Mouse (Mus musculus) lung, postnatal 10 days (tissue): Measurements from ENCODE around the gene Igsf3.

ENCODE experiments used
- DNase-seq: peaks from one replicate; pipeline ENCODE4 v3.0.0; 2021

The Igsf3 gene

DNA sequence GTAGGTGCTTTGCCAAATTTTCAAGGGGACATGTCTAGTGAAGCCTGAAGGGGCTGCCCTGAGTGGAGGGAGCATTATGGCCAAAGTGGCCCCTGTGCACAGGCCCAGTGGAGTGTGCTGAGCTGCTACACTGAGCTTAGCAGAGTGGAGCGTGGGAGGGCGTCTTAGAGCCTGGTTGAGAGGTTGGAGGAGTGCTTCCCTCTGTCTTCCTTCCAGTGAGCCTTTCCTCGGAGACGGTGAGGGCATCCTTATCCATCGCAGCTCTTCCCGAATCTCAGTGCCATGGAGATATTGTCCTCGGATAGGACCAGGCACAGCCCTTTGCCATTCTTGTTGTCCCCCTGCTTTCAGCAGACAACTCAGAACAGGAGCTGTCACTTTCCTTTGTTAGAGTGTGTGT lies 84.2 kb downstream of the Igsf3 start:
- no peak for DNase-seq

DNA sequence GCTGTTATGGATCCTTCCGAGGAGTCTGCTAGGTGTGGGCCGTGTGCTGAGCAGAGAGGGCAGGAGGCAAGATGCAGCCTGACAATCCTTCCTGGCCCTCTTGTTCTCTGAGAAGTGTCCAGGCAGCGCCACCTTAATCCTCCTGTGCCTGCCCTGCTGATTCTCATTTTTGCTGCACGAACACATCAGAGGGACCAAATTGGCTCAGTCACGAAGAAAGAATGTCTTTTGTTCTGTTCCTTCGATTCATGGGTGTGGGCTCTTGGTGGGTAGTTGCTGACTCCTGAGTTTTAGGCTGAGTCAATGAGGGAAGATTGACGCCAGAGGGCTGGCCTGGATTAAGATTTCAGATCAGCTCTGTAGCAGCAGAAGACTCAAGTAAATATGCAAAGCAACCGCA lies 84.9 kb downstream of the Igsf3 start:
- DNase-seq, result no peak

DNA sequence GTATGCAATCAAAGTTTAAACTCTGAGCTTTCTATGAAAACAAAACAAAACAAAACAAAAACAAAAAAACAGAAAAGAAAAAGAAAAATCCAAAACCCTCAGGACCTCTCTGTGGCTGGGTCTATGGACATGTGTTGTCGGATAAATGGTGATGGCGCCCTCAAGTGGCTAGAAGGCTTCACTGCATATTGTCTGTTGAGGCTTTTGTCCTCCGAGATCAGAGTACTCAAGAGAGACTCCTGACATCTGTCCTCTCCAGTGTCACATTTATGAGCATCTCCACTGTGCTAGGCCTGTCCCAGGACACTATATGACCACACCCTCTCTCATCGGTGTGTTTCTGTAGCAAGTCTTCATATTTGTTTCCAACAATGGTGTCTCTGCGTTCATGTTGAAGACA lies 85.4 kb downstream of the Igsf3 start:
- DNase-seq, result peak; percentile 86

DNA sequence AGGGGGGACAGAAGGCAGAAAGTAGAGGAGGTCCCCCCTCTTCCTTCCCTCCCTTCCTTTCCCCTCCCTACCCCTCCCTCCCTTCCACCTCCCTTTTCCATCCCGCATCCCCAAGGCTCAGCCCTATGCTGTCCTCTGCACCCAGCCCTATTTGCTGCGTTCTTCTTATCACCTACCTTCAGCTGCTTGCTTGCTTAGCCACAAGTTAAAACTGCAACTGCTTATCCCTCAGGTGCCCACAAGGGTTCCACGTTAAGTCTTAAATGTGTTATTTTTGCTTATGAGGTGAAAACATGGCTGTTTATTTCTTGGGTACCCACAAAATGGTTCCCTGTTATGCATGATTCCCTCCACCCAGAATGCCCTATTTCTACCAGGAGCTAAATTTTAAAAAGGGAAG lies 86.6 kb downstream of the Igsf3 start:
- DNase-seq, result no peak

DNA sequence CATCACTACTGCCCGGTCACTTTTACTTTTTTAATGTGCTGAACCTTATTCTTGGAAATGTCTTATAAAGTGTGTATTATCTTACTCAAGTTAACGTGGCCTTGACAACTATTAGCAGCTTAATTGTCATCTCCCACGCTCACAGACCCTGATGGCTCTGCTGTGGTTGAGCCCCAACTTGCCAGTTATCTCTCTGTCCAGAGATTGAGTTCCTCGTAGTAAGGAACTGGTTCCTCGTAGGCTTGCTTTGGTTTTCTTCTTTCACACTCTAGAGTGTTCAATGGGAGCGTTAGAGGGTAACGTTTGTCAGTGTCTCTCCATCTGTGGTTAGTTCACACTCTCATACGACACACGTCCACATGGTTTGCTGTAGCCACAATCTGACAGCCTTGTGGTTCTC lies 92.8 kb downstream of the Igsf3 start:
- no peak for DNase-seq

DNA sequence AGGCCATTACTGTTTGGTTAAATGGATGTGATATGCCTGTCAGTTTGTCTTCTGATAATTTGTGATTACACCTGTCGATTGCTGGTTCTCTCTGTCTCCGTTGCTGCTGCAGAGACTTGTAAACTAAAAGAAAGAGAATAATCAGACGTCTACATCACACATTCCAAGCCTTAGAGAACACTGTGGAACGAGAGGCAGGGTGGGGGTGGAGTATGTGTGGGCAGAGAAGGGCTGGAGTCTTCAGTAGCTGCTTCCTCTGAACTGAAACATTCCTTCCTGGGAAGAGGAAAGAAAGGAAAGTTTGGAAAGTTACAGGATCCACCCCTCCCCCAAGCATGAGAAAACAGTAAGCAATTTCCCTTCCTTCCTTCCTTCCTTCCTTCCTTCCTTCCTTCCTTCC lies 95.0 kb downstream of the Igsf3 start:
- no peak for DNase-seq

DNA sequence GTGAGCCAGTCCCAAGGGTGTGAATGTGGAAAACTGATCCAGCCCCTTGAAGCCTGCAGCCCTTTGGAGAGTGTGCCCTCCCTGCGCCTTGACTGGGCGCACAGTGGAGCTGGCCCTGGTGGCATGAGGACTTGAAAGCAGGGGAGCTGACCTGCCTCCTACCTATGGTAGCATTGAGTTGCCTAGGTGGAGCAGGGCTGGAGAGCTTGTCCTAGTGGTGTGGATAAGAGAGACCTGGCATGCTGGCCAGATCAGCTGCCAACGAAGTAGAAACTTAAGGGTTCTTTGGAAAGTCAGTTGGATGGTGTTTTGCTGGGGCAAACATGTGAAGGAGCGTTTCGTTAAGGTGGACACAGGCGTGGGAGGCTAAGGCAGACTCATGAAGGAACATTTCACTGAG lies 105.1 kb downstream of the Igsf3 start:
- no peak for DNase-seq

DNA sequence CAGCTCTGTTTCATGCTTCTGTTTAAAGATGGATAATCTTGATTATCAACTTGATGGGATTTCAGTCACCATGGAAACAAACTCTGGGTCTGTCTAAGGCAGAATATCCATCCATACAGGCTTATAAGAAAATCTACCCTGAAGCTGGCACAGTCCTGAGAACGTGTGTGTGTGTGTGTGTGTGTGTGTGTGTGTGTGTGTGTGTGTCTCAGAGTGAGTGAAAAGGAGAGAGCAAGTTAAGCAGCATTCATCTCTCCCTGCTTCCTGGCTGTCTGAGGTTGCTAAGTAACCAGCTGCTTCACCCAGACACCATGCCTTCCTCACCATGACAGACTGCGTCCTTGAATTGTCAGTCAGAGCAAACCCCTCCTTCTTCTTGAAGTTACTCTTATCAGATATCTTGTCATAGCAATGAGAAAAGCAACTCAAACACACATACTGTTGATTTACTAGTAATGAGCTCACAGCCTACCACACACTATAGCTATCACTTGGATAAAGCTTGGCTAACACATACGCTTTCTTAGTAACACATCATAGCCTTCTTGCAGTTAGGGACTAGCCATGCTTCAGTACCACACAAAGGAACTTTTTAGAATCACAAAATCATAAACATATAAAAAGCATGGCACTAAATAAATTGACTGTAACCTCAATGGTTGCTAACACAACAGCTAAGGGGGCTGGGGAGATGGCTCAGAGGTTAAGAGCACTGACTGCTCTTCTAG lies 106.5 kb downstream of the Igsf3 start:
- DNase-seq, result no peak

DNA sequence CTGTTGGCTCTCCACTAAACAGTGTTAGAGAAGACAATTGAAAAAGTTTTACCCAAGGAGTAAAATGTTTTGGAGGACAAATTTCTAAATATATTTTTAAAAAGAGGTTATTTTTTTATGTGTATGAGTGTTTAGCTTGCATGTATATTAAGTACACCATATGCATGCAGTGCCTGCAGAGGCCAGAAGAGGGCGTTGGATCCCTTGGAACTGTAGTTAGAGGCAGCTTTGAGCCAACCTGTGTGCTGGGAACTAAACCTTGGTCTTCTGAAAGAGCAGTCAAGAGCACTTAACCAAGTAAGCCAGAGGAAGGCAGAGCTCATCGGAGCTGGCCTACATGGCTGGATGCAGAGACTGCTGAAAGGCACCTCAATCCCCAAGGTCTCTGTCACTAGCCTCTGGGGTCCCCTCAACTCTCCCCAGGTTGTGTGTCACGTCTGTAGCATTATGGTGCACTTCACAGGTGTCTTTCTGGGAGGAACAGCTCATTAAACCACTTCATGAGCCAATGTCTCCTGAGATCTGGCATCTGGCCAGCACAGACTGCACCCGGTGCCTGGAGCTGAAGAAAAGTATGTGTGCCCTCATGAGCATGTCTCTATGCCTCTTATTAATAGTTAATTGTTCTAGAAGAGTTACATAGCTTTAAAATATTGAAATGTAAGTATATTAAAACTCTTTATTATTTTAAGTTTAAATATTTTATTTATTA lies 109.3 kb downstream of the Igsf3 start:
- no peak for DNase-seq

DNA sequence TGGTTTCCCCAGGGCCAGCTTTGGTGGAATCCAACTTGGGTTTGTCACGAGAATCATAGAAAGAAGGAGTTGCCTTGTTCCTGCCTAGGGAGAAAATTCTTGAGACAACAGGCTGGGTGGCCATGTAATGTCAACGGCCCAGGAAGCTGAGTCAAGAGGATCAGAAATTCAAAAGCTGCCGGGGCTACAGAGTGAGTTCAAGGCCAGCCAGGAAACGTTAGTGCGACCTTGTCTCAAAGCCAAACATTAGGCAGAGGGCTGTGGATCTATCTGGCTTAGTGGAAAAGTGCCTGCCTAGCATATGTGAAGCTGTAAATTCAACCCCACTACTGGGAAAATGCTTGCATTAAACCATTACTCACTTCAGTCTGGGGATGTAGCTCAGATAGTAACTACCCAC lies 110.6 kb downstream of the Igsf3 start:
- DNase-seq, result no peak

DNA sequence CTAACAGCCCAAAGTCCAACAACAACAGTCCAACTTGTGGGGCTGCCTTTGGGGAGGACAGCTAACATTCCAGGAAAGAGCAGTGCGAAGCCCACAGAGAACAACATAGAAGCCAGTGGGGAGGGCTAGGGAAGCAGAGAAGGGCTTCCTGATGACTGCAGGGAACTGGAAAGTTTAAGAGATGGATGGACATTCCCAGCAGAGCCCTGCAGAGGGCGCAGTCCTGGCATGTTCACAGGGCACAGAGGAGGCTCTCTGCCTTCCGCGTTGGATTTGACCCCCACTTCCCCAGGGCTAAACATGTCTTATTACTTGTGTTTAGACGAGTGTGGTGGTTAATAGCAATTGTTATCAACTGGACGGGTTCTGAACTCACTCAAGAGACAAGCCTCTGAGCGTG lies 111.3 kb downstream of the Igsf3 start:
- no peak for DNase-seq

DNA sequence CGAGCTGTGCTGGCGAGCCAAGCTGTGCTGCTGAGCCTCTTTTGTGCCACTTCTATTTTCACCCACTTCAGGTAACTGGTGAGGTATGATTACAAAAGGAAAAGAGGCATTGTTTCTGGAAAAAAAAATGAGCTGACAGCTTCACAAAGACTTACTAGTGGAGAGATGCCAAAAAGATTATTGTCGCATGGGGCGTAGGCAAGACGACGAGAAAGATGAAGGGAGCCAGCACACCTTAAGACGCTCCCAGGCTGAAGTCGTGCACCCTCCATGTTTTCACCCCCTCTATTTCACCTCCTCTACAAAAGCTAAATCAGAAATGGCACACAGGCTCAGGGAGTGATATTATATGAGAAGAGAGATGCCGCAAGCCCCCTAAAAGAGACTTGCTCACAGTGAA lies 113.6 kb downstream of the Igsf3 start:
- no peak for DNase-seq

DNA sequence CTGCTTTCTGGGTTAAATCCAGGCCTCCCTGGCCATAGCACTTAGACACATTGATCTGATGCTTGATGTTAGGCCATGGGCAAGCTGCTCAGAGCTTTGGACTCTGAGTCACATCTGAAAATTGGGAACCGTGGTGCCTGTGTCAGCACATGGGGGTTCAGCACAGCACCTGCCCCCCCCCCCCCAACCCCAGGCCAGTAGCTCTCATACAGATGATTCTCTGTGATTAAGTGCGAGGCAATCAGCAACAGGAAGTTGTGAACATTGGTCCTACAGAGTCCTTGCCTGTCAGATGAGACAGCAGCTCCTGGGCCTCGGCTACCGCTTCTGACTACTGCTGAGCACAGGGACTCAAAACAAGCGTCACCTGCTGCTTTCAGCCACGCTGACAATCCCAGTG lies 116.0 kb downstream of the Igsf3 start:
- no peak for DNase-seq

DNA sequence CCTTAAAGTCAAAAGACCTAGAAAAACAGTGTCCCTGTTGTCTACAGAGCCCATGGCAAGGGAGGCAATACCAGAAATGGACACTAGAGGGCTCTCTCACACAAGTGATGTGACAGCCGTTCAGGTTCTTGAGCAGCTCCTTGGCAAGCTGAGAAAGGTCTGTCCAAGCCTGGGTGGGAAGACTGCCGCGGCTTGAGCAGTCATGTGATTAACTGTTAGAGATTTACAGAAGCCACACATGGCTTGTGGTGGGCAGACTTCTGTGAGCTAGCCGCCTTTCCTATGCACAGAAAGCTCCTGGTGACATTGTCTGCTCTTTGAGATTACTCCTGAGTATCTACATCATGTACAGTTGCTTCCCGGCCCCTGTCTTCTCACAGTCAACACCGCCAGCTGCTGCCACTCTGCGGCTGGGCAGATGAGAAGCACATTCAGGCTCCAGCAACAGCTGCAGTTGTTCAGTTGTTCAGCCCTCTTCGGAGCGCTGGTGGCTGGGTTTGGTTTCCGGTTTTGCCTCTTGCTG lies 117.1 kb downstream of the Igsf3 start:
- DNase-seq, result peak; percentile 93

DNA sequence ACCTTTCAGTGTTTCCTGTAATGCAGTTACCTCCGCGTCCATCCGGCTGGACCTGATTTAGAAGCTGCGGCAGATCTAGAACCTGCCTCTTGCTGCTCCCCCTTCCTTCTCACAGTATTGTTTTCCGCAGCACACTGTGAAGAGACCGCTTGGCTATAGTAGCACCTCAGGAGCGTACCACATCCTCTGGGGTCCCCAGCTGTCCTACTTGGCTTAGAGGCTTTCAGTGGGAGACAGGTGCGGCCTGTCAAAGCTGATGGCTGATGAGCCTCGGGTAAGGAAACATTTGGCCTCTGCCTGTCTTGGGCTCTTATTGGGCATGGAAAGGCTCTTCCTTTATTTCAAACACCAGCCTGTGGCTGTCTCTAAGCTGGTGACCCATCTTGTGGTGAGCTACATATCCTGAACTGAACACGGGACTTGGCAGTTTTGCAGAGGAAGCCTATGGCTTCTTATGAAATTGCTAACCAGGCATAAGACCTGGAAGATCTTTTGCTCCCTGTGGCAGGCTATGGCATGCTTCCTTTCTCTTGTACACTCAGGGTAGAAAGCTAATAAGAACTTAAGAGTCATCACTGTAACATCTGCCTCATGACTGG lies 120.6 kb downstream of the Igsf3 start:
- DNase-seq, result no peak

DNA sequence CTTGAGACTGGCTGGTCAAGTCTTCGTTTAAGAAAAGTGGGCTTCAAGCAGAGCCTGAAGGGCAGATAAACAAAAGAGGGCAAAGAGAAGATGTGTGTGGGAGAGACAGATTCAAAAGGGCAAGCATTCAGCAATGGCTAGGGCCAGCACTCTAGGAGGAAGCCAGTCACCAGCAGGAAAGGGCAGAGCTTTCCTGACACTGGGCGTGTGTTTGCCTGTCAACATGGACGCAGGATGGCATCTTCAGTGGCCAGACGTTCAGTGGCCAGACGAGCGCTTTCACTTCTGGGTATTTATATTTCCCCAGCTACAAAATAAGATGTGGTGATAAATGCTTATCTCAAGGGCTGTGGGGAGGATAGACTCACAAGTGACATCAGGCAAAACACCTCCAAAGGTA lies 123.0 kb downstream of the Igsf3 start:
- peak; percentile 38 for DNase-seq

DNA sequence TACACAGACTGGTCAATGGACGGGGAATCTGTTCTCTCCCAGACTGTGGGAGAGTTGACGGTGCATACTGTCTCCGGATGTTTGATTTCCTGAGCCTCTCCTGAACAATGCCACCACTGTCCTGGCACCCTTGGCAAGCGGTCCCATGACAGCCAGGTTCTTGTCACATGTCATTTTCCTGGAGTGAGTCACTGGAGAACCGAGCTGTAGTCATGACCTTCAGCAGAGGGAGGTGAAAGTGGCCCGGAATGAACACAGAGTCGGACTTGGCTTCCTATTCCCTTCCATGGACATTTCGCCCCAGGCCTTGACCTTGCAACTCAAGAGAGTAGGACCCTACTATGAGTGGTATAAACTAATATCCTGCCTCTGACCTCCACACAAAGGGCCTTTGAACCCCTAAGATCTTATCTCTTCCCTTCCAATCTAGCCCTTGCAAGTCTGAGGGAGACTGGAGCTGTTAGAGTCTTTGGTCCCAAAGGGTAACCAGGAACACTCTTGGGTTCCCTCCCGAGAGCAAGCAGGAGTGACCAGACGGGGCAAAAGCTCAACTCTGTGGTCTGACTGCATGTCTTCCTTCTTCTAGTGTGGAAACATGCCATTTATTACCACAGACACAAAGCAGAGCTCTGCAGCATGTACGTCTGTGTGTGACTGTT lies 123.6 kb downstream of the Igsf3 start:
- peak; percentile 74 for DNase-seq

DNA sequence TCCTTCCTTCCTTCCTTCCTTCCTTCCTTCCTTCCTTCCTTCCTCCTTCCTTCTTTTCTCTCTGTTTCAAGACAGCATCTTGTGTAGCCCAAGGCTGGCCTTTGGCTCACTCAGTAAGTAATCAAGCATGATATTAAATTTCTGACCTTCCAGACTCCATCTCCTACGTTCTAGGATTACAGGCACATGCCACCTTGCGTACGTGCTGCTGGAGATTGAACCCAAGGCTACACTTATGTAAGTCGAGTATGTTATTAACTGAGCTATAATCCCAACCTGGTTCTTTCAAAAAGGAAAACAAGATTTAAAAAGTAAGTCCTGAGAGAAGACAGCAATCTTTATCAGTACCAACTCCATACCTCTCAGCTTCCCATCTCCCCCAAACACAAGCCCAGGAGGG lies 124.7 kb downstream of the Igsf3 start:
- no peak for DNase-seq

DNA sequence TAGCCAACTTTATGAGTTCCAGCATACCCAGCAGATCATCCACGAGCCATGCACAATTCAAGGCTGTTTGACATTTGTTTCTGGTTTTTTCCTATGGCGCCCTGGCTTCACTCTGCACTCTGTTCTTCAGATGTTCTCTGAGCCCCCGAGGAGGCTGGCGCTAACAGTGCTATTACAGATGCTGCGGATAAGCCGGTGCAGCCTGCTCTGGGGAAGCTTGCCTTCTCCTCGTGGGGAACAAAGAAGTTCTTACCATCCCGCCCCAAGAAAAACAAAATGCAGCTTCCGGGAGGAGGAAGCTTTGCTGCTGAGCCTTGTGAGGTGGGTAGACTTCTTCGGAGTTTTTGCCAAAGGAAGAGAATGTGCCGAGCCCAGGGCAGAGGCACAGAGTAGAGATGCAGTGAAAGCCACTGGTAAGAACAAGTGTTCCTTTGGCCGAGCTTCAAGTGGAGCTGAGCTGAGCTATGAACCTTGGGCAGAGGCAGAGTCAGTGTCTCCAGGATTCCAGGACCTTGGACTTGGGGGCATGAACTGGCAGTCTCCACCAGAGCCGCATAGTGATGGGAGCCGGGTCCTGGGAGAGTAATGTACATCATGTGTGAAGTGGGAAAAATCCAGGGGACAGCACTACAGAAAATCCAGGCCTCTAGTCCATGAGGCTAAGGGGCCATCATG lies 125.3 kb downstream of the Igsf3 start:
- no peak for DNase-seq

DNA sequence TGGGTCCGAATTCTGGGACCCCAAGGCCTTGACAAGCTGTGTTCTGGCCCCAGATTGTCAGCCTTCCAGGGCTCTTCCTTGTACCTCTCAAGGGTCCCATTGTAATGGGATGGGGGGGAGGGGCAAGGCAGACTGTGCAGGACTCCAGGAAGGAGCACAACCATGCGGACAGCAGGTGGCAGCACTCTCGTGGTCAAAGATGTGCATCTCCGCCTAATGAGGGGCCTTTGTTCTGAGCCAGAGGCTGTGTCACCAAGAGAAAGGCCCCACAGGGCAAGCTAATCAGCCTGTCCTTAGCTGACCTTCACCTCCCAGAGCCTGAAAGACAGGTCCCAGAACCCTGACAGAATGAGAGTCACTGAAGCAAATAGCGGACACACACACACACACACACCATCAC lies 129.3 kb downstream of the Igsf3 start:
- peak; percentile 94 for DNase-seq

DNA sequence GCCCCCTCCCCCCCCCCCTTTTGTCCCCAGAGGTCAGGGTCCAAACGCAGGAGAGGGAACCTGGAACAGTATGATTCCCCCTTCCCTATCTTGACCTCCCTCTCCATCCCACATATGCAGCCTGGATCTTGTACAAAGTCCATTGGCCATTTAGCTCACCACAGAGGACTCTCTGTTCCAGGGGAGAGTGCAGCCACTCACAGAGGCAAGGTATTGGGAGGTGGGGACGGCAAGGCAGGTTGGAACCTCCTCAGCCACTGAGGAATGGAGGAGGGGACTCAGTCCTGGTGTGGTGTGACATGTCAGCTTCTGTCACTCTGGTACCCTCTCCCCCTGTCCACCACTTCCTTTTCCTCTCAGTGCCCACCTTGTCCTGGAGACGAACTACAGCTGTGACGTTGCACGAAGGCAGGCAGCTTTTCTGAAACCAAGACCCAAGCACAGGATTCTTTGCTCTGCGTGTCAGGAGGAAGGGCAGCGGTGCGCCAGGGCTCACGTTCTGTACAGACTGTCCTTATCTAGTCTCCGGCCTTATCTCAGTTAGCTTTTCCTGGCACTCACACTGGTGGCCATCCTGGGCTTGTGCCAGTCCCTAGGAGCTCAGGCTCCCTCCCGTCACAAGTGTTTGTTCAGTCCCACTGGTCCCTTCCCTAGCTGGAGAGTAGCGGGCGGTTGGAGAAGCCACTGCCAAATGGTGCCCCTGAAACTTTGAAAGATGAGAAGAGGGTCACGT lies 130.3 kb downstream of the Igsf3 start:
- DNase-seq, result peak; percentile 63

DNA sequence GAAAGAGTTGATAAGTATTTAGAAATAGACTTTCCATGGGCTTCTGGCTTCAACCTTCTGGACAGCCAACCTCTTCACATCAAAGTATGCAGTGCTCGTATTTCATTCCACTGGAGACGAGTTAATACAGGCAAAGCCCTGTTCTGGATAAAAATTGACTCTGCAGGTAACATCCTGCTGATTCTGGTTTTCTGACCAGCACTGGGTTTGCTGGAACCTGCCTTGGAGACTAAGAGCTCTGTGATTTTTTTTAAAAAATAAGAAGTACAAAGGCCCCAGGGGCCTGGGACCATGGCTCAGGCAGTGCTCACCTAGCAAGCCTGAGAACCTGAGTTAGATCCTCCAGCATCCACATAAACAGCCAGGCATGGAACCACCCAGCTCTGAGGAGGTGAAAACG lies 130.9 kb downstream of the Igsf3 start:
- DNase-seq, result no peak
